Mouse (Mus musculus) leukemia stem cell, adult 10-12 weeks (primary cell): ENCODE data around the gene Gm11992. TPM values are rescaled to one million over a fixed set of nuclear protein-coding genes. Genes with fewer than 3 reads are reported as not detected.

Experiments
- polyA plus RNA-seq: library from polyadenylated mRNA; stranded (reverse); fragments of >175 nt; gene quantifications from 2 replicates; pipeline ENCODE4 v1.2.3, GENCODE M21; 2012; ENCODE audit warnings: low replicate concordance

Gene Gm11992
- not detected in 2 replicates for polyA plus RNA-seq

DNA sequence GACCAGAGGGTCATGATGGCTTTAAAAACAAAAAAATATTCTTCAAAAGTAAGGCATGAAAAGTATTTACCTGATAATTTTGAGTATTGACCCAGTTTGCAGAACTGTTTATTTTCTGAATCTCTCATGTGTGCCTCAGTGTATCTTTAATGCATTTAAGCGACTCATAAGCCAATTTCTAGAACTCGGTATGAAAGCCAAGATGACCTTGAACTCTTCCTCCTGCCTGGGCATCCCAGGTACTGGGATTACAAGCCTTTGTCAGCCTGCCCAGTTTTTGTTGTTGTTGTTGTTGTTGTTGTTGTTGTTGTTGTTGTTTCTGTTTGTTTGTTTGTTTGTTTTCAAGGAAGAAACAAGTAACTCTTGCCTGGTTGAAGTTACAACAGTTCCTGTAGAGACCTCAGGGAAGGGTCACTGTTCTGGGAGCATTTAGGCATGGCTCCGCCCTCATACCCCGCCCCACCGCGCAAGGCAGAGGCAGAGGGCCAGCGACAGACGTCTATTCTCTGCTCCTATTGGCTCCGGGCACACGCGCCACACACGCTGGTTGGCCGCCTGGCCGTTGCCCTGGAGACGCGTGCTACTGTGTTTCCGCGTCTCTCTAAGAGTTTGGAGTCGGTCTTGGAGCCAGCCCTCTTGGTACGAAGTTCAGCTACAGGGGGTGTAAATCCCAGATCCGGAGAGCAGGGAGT is at the start of gene Gm11992:
Gene Gm11992, plus strand, starts transcription at position 584 of the 692 bp plus-strand sequence.

DNA sequence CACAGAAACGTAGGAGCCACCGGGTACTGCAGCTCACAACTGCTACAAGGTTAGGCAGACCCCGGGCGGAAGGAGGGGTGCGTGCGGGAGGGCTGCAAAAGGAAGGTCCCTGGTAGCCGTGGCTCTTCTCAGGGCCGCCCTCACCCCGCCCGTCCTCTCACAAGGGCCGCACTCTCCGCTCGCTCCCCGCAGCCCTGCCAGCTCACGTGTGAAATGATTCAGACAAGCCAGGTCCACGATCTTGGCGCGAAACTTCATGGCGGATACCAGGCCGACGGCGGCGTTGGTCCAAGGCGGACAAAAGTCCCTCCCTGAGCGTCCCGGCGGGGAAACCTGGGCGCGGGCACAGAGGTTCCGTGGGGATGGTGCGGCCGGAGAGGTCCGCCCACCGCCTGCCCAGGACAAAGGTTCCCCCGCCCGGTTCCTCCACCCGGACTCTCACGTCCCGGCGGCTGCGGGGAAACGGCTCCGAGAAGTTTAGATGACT is 37.5 kb upstream of the Gm11992 start, which contains the start of gene Hus1:
Gene Hus1, minus strand, starts transcription at position 339 of the 487 bp plus-strand sequence.

GRCm38 (mm10) chr11:9048703-9049060 is 288 bp downstream of the Gm11992 start, which contains the start of gene Sun3:
Gene Sun3, minus strand, starts transcription at chr11:9048991.

DNA sequence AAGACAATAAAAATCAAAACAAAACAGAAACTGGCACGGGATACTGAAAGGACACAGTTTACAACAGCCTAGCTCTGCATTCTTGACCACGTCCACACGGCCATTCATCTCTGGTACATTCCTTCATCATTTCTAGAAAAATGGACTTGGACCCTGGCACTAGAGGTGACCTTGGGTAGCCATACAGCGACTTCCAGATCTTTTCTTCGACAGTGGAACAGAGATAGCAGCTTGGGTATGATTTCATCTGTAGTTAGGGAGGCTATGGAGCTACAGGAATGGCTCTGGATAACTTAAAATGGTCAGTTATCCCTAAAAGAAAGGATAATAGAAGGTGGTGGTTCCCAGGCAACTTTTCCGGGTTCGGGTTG is 69.6 kb downstream of the Gm11992 start, which contains the start of gene Upp1:
Gene Upp1, plus strand, starts transcription at position 54 of the 371 bp plus-strand sequence.

Other genes starting within 250 kb of the Gm11992 start
- 0.40 TPM in 1 of 2 replicates, not detected in the other for gene Pkd1l1, start 75.3 kb upstream of the Gm11992 start, polyA plus RNA-seq
- gene Hus1, start 37.4 kb upstream of the Gm11992 start, polyA plus RNA-seq, result 1.6 and 18.1 TPM in 2 replicates
- not detected in 2 replicates for gene Sun3, start 397 bp downstream of the Gm11992 start, polyA plus RNA-seq
- gene Upp1, start 69.5 kb downstream of the Gm11992 start, polyA plus RNA-seq, result 0.43 TPM in 1 of 2 replicates, not detected in the other
- gene Abca13, start 143.3 kb downstream of the Gm11992 start, polyA plus RNA-seq, result not detected in 2 replicates